Mouse (Mus musculus): ENCODE data around the gene Pdcd11. TPM values are rescaled to one million over a fixed set of nuclear protein-coding genes. Genes with fewer than 3 reads are reported as not detected.

Gene Pdcd11
- total and polyA plus RNA-seq, 2 experiments from 2014 or later, result 4.0 to 7.7 TPM

GRCm38 (mm10) chr19:47161669-47162068 lies 71.1 kb downstream of the Pdcd11 start:
- no peak for DNase-seq (ENCODE audit: low spot score)
- Histone ChIP-seq H3K9ac (replicated peaks; ENCODE audit: low read depth, low read length) (no peak overlapping the region), H3K4me2 (ENCODE audit: low read depth, low read length) (no peak overlapping the region), H3K27me3 (ENCODE audit: control insufficient read depth, insufficient read depth, low read length) (no peaks in the 10 kb centered on the region), H3K4me1 (ENCODE audit: control insufficient read depth, insufficient read depth) (no peaks in the 10 kb centered on the region), H3K27ac (ENCODE audit: low read depth) (no peak overlapping the region), H3K36me3 (replicated peaks; ENCODE audit: control insufficient read depth, insufficient read depth, low read length) (no peaks in the 10 kb centered on the region), H3K4me3 (ENCODE audit: low read depth, low read length) (no peak overlapping the region), H3K9me3 (replicated peaks; ENCODE audit: control insufficient read depth, low read length) (no peaks in the 10 kb centered on the region)
- no peak for ATAC-seq (ENCODE audit: insufficient read depth, low read depth)
- TF ChIP-seq EP300 (IDR thresholded peaks at IDR 0.05; ENCODE audit: low read depth) (no peak), CTCF (IDR thresholded peaks at IDR 0.05; ENCODE audit: low read depth) (no peak)
- 59% methylated on average over 4 of the region's 4 CpGs for WGBS

- Histone ChIP-seq H3K36me3 (replicated peaks; ENCODE audit: control insufficient read depth, insufficient read depth, low read length) (no peaks in the 10 kb centered on the region), H3K4me2 (ENCODE audit: low read depth, low read length) (no peak overlapping the region), H3K9me3 (replicated peaks; ENCODE audit: control insufficient read depth, low read length) (no peaks in the 10 kb centered on the region), H3K4me3 (ENCODE audit: low read depth, low read length) (no peak overlapping the region), H3K27me3 (ENCODE audit: control insufficient read depth, insufficient read depth, low read length) (no peaks in the 10 kb centered on the region), H3K4me1 (ENCODE audit: control insufficient read depth, insufficient read depth) (no peaks in the 10 kb centered on the region), H3K27ac (ENCODE audit: low read depth) (no peak overlapping the region), H3K9ac (replicated peaks; ENCODE audit: low read depth, low read length) (no peak overlapping the region)
- ATAC-seq (ENCODE audit: insufficient read depth, low read depth) (no peak), DNase-seq (ENCODE audit: low spot score) (no peak)
- 87% methylated on average over 6 of the region's 6 CpGs for WGBS
- TF ChIP-seq CTCF (IDR thresholded peaks at IDR 0.05; ENCODE audit: low read depth) (no peak), EP300 (IDR thresholded peaks at IDR 0.05; ENCODE audit: low read depth) (no peak)
Measured at GRCm38 (mm10) chr19:47163176-47163744, 72.7 kb downstream of the Pdcd11 start.

- no peak for DNase-seq (ENCODE audit: low spot score)
- H3K4me3 ChIP-seq (ENCODE audit: low read depth, low read length), result no peak overlapping the region
- no peaks in the 10 kb centered on the region for H3K4me1 ChIP-seq (ENCODE audit: control insufficient read depth, insufficient read depth)
- H3K9me3 ChIP-seq (replicated peaks; ENCODE audit: control insufficient read depth, low read length), result no peaks in the 10 kb centered on the region
- ATAC-seq (ENCODE audit: insufficient read depth, low read depth), result no peak
- H3K9ac ChIP-seq (replicated peaks; ENCODE audit: low read depth, low read length), result no peak overlapping the region
- no peak for TF ChIP-seq CTCF (IDR thresholded peaks at IDR 0.05; ENCODE audit: low read depth)
- TF ChIP-seq EP300 (IDR thresholded peaks at IDR 0.05; ENCODE audit: low read depth), result no peak
- no peaks in the 10 kb centered on the region for H3K27me3 ChIP-seq (ENCODE audit: control insufficient read depth, insufficient read depth, low read length)
- H3K27ac ChIP-seq (ENCODE audit: low read depth), result no peak overlapping the region
- no peak overlapping the region for H3K4me2 ChIP-seq (ENCODE audit: low read depth, low read length)
- H3K36me3 ChIP-seq (replicated peaks; ENCODE audit: control insufficient read depth, insufficient read depth, low read length), result no peaks in the 10 kb centered on the region
- 24% methylated on average over 3 of the region's 3 CpGs for WGBS
Measured at GRCm38 (mm10) chr19:47166758-47167157, 76.2 kb downstream of the Pdcd11 start.

DNA sequence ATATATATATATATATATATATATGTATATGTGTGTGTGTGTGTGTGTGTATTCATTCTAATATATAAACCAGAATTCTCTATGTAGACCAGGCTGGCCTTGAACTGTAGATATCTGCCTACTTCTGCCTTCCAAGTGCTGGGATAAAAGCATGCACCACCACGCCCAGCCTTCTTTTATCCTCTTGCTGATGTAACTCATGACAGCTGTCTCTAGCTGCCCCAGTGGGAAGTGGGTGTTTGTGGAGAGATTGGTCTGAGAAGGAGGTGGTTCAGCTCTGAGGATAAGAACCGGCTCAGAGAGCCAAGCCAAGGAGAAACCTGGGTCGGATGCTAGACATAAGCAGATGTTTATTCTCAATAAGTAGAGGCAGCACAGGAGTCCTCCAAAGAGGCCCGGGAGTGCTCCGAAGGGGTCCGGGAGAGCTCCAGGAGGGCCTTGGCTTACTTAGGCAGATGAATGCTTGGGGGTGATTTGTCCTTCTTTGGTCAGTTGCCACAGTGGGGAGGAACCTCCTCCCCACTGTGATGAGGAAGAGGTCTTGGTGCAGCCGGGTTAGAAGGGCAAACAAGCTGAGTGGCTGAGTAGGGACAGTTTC lies 77.1 kb downstream of the Pdcd11 start:
- whole genome bisulfite sequencing, result 44% methylated on average over 7 of the region's 7 CpGs
- Histone ChIP-seq H3K9me3 (replicated peaks; ENCODE audit: control insufficient read depth, low read length) (no peaks in the 10 kb centered on the region), H3K4me3 (ENCODE audit: low read depth, low read length) (no peak overlapping the region), H3K27ac (ENCODE audit: low read depth) (no peak overlapping the region), H3K27me3 (ENCODE audit: control insufficient read depth, insufficient read depth, low read length) (no peaks in the 10 kb centered on the region), H3K36me3 (replicated peaks; ENCODE audit: control insufficient read depth, insufficient read depth, low read length) (no peaks in the 10 kb centered on the region), H3K4me2 (ENCODE audit: low read depth, low read length) (no peak overlapping the region), H3K4me1 (ENCODE audit: control insufficient read depth, insufficient read depth) (no peaks in the 10 kb centered on the region), H3K9ac (replicated peaks; ENCODE audit: low read depth, low read length) (no peak overlapping the region)
- no peak for TF ChIP-seq CTCF (IDR thresholded peaks at IDR 0.05; ENCODE audit: low read depth)
- DNase-seq (ENCODE audit: low spot score) (no peak), ATAC-seq (ENCODE audit: insufficient read depth, low read depth) (0 out of 2 replicates have a peak, but pooled peaks have one; percentile 9)

DNA sequence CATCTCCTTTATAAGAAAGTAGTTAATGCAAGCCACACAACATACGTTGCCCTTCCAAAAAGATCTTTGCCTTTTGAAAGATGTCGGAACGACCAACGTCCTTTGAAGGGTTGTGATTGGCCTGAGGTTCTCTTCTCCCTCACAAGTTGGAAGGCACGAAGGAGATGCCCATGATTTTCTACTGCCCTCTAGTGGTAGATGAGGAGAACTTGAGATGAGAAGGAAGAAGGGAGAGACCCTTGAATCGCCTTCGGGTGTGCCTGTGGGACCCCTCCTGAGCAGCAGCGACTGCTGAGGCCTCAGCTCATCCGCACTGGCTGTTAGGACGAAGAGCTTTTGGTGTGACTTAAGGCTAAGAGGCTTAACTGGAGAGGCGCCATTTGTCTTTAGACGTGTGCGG lies 77.7 kb downstream of the Pdcd11 start:
- no peaks in the 10 kb centered on the region for H3K4me1 ChIP-seq (ENCODE audit: control insufficient read depth, insufficient read depth)
- H3K4me3 ChIP-seq (ENCODE audit: low read depth, low read length), result peak overlapping the region; percentile 29
- peak; percentile 93 for TF ChIP-seq CTCF (IDR thresholded peaks at IDR 0.05; ENCODE audit: low read depth)
- no peak for TF ChIP-seq EP300 (IDR thresholded peaks at IDR 0.05; ENCODE audit: low read depth)
- H3K27ac ChIP-seq (ENCODE audit: low read depth), result no peak overlapping the region
- H3K36me3 ChIP-seq (replicated peaks; ENCODE audit: control insufficient read depth, insufficient read depth, low read length), result no peaks in the 10 kb centered on the region
- H3K9ac ChIP-seq (replicated peaks; ENCODE audit: low read depth, low read length), result no peak overlapping the region
- WGBS, result 3% methylated on average over 13 of the region's 13 CpGs
- H3K27me3 ChIP-seq (ENCODE audit: control insufficient read depth, insufficient read depth, low read length), result no peaks in the 10 kb centered on the region
- H3K4me2 ChIP-seq (ENCODE audit: low read depth, low read length), result peak overlapping the region; percentile 57
- ATAC-seq (ENCODE audit: insufficient read depth, low read depth) (peak; percentile 61; the same call in 1 of the 2 replicates), DNase-seq (ENCODE audit: low spot score) (peak; percentile 71)
- H3K9me3 ChIP-seq (replicated peaks; ENCODE audit: control insufficient read depth, low read length), result no peaks in the 10 kb centered on the region

Data from heart, postnatal 0 days (tissue).